Mouse (Mus musculus): ENCODE data around the gene Gp9.

Gene Gp9

GRCm38 (mm10) chr6:87809651-87810161 lies 31.8 kb downstream of the Gp9 start:
- no peak for DNase-seq (ENCODE audit: low spot score)

GRCm38 (mm10) chr6:87810311-87810710 lies 32.4 kb downstream of the Gp9 start:
- DNase-seq (ENCODE audit: low spot score), result no peak

GRCm38 (mm10) chr6:87810713-87811669 lies 33.1 kb downstream of the Gp9 start:
- no peak for DNase-seq (ENCODE audit: low spot score)

- DNase-seq (ENCODE audit: low spot score), result peak; percentile 92
Observed at GRCm38 (mm10) chr6:87811675-87812338, 33.9 kb downstream of the Gp9 start, which contains the start of gene Rab43. Rab43 (minus strand) TSS chr6:87812164.

- DNase-seq (ENCODE audit: low spot score), result no peak
Observed at GRCm38 (mm10) chr6:87812656-87813055, 34.8 kb downstream of the Gp9 start.

- no peak for DNase-seq (ENCODE audit: low spot score)
Observed at GRCm38 (mm10) chr6:87814486-87814885, 36.6 kb downstream of the Gp9 start.

- DNase-seq (ENCODE audit: low spot score), result no peak
Observed at GRCm38 (mm10) chr6:87820366-87820765, 42.5 kb downstream of the Gp9 start.

Measured in MN1 (cell line).